Mouse (Mus musculus): ENCODE data around the gene Col9a3.

- no peak for TF ChIP-seq POLR2A (IDR thresholded peaks at IDR 0.05; ENCODE audit: extremely low read depth, insufficient read depth, low read length)
- TF ChIP-seq CTCF (IDR thresholded peaks at IDR 0.05; ENCODE audit: low read depth, low read length) = no peak
These were observed 8.9 kb upstream of the Col9a3 start for GRCm38 (mm10) chr2:180588736-180589122.

All from liver, adult 2 months (tissue).